Mouse (Mus musculus): ENCODE results near the gene Olfr325. TPM values are rescaled to one million over a fixed set of nuclear protein-coding genes. Genes with fewer than 3 reads are reported as not detected.

Gene Olfr325
- total RNA-seq, 2 experiments from 2014 or later: not detected

GRCm38 (mm10) chr11:58618369-58618768 lies 40.8 kb downstream of the Olfr325 start:
- no peak for DNase-seq
- intact Hi-C loops (cut with DNase I; ENCODE audit: low total_unique reads): no loop called here

- DNase-seq: no peak
- intact Hi-C loops (cut with DNase I; ENCODE audit: low total_unique reads): no loop called here
Observed at GRCm38 (mm10) chr11:58618793-58619192, 41.3 kb downstream of the Olfr325 start.

GRCm38 (mm10) chr11:58626146-58626545 lies 48.6 kb downstream of the Olfr325 start:
- intact Hi-C loops (cut with DNase I; ENCODE audit: low total_unique reads): no loop called here
- DNase-seq: no peak

- DNase-seq: no peak
- intact Hi-C loops (cut with DNase I; ENCODE audit: low total_unique reads): no loop called here
Observed at GRCm38 (mm10) chr11:58630401-58630800, 52.9 kb downstream of the Olfr325 start, which contains the start of gene Olfr323. Gene Olfr323 (minus strand): TSS chr11:58630501.

Other genes starting within 250 kb of the Olfr325 start
- 10 to 100 TPM; 43.0 to 45.1 TPM for gene Zfp672, start 247.4 kb upstream of the Olfr325 start, total RNA-seq (2021)
- gene Sh3bp5l, start 247.0 kb upstream of the Olfr325 start, total RNA-seq (2021): 10 to 100 TPM; 22.9 to 26.2 TPM
- gene Lypd8, start 198.7 kb upstream of the Olfr325 start, total RNA-seq (2021): not detected
- not detected for gene 1810065E05Rik, start 156.6 kb upstream of the Olfr325 start, total RNA-seq (2021)
- not detected for gene Gm12253, start 145.2 kb upstream of the Olfr325 start, total RNA-seq (2021)
- gene Lypd9, start 124.8 kb upstream of the Olfr325 start, total RNA-seq (2021): not detected
- not detected for gene Olfr30, start 115.5 kb upstream of the Olfr325 start, total RNA-seq (2021)
- not detected for gene Olfr332, start 85.2 kb upstream of the Olfr325 start, total RNA-seq (2021)
- gene Olfr331, start 75.2 kb upstream of the Olfr325 start, total RNA-seq (2021): not detected
- gene Olfr330, start 42.9 kb upstream of the Olfr325 start, total RNA-seq (2021): not detected
- gene Olfr329-ps, start 31.3 kb upstream of the Olfr325 start, total RNA-seq (2021): not detected
- under 1 TPM in 1 of 2 experiments, not detected in 1; 0.07 TPM for gene Olfr328, start 22.1 kb upstream of the Olfr325 start, total RNA-seq (2021)
- not detected for gene Olfr224, start 7.2 kb upstream of the Olfr325 start, total RNA-seq (2021)
- gene Olfr324, start 17.4 kb downstream of the Olfr325 start, total RNA-seq (2021): not detected
- not detected for gene 2210407C18Rik, start 38.3 kb downstream of the Olfr325 start, total RNA-seq (2021)
- not detected for gene Olfr323, start 52.8 kb downstream of the Olfr325 start, total RNA-seq (2021)
- not detected for gene Trim58, start 62.7 kb downstream of the Olfr325 start, total RNA-seq (2021)
- gene Olfr322, start 81.1 kb downstream of the Olfr325 start, total RNA-seq (2021): not detected
- not detected for gene Olfr320, start 103.4 kb downstream of the Olfr325 start, total RNA-seq (2021)
- not detected for gene Olfr319, start 121.4 kb downstream of the Olfr325 start, total RNA-seq (2021)
- not detected for gene Olfr318, start 146.3 kb downstream of the Olfr325 start, total RNA-seq (2021)
- gene Olfr317, start 161.5 kb downstream of the Olfr325 start, total RNA-seq (2021): not detected
- not detected for gene Olfr316, start 175.0 kb downstream of the Olfr325 start, total RNA-seq (2021)
- gene Olfr315, start 195.5 kb downstream of the Olfr325 start, total RNA-seq (2021): not detected
- gene Olfr314, start 205.2 kb downstream of the Olfr325 start, total RNA-seq (2021): not detected
- gene Fam183b, start 224.2 kb downstream of the Olfr325 start, total RNA-seq (2021): not detected
- not detected for gene Olfr313, start 237.3 kb downstream of the Olfr325 start, total RNA-seq (2021)